Mouse (Mus musculus) lung, embryonic 15.5 days (tissue): ENCODE measurements around the gene Nebl. TPM values are rescaled to one million over a fixed set of nuclear protein-coding genes. Genes with fewer than 3 reads are reported as not detected.

Experiments
- ATAC-seq: fragments of 200-750 bp; cut with Nextera tagmentation; 2 replicates; pipeline ENCODE4 v1.8.0; 2017; ENCODE audit warnings: moderate number of reproducible peaks, borderline replicate concordance; ENCODE audit not compliant: low FRiP score, low TSS enrichment; ENCODE audit errors: extremely low read depth
- H3K27ac ChIP-seq: fragments of 300-500 bp; sonication (generic); 2 replicates; pipeline ENCODE4 v1.5.1; 2015; ENCODE audit warnings: moderate library complexity, mild to moderate bottlenecking, inconsistent platforms
- H3K27me3 ChIP-seq: fragments of 300-500 bp; sonication (generic); 2 replicates; pipeline ENCODE4 v1.6.1; 2015; ENCODE audit warnings: inconsistent platforms
- H3K36me3 ChIP-seq: fragments of 300-500 bp; sonication (generic); 2 replicates; pipeline ENCODE4 v1.6.1; 2015; ENCODE audit warnings: inconsistent platforms
- H3K4me1 ChIP-seq: fragments of 300-500 bp; sonication (generic); 2 replicates; pipeline ENCODE4 v1.6.1; 2015; ENCODE audit warnings: inconsistent platforms
- H3K4me2 ChIP-seq: fragments of 300-500 bp; sonication (generic); 2 replicates; pipeline ENCODE4 v1.6.1; 2015; ENCODE audit warnings: inconsistent platforms, mild to moderate bottlenecking, moderate library complexity
- H3K4me3 ChIP-seq: fragments of 300-500 bp; sonication (generic); 2 replicates; pipeline ENCODE4 v1.5.1; 2015; ENCODE audit warnings: mild to moderate bottlenecking, inconsistent platforms
- H3K9ac ChIP-seq: fragments of 300-500 bp; sonication (generic); 2 replicates; pipeline ENCODE4 v1.6.1; 2015; ENCODE audit warnings: inconsistent platforms
- H3K9me3 ChIP-seq: fragments of 300-500 bp; sonication (generic); 2 replicates; pipeline ENCODE4 v1.6.1; 2016; ENCODE audit warnings: inconsistent platforms
- WGBS: fragments of 180-500 bp; shearing (Covaris S2); methylation state at CpG from one replicate; pipeline ENCODE4 v1.1.7; 2015; 5-methylcytosine and 5-hydroxymethylcytosine counted together
- polyA plus RNA-seq: library from polyadenylated mRNA; unstranded; fragments of >200 nt; fragmentation: Nextera tagmentation; extraction: Ambion mirVana; gene quantifications from 2 replicates; pipeline ENCODE4 v1.2.1, GENCODE M21; 2015

Gene Nebl
- polyA plus RNA-seq = 38.1 and 44.9 TPM in 2 replicates

DNA sequence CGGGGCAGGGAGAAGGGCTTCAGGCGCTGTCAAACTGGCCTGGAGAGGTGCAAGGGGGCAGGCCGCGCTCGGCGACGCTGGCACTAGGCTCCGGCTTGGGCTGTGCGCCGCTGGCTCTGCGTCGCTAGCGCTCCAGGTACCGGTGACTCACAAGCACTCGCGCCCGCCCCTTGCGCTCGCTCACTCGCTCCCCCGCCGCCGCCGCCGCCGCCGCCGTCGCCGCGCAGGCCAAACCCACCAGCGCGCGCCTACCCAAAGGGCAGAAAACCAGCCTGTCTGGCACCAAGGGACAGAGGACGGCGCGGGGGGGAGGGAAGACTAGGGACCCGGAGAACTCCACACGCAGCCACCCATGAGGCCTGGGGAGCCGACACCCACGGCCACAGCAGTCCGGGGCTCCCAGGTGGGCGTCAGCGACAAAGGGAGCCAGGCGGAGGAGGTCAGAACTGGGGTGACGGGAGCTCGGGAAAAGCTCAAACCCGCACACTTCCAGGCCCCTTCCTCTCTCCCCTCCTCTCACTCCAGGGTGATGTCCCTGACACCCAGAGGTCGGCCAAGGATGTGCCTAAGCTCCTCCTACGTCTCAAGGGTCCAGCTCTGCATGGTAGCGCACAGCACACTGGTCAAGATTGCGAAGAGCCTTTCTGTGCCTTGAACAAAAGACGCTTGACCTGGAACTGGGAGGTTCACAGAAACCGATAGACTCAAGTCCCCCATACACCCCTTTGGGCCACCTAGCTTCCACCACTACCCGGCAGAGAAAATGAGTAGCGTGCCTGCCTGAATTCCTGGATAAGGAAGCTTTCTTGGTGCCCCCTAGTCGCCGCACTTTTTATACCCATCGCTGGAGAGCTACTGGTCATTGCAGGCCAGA lies at the start of gene Nebl:
Gene Nebl, minus strand, starts transcription at position 508 of the 874 bp plus-strand sequence.
- H3K4me3 ChIP-seq = peak within 1 kb of the TSS; percentile 63
- peaks cover 22% of the 10 kb centered on the region for H3K4me1 ChIP-seq
- under 1% methylated on average over 59 of the region's 59 CpGs for WGBS
- ATAC-seq = peak; percentile 79
- no peaks in the 10 kb centered on the region for H3K9me3 ChIP-seq
- no peaks in the 10 kb centered on the region for H3K36me3 ChIP-seq
- peak within 1 kb of the TSS; percentile 98 for H3K4me2 ChIP-seq
- H3K27me3 ChIP-seq = peaks cover 5% of the 10 kb centered on the region; the same call in 1 of the 2 replicates
- peak within 1 kb of the TSS; percentile 67 for H3K27ac ChIP-seq
- H3K9ac ChIP-seq = peak within 1 kb of the TSS; percentile 55

DNA sequence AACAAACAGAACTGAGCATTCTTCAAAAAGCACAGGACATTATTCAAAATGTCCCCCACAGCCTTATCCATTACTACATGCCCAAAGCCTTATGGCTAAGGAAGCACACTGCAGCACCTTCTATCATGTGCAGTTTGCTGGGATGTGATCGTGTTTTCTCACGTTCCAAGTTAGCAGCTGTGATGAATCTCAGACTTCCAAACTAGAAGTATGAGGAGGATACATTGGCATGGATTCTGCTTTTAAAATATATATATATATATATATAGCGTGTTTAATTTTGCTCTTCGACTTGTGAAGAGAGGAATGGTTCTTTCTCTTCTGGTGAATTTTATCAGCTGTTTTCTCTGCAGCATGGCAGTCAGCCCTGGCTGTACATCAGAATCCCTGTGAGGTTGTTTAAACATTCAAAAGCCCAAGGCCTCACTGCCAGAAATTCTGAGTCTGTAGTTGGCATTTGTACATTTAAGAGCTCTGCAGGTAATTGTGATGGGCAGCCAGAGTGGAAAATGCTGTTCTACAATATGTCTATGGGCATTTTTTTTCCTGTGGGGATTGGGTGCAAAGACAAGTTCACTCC lies 39.1 kb upstream of the Nebl start:
- Histone ChIP-seq H3K4me2 (no peak overlapping the region), H3K9ac (no peak overlapping the region), H3K27me3 (no peaks in the 10 kb centered on the region), H3K9me3 (no peaks in the 10 kb centered on the region), H3K27ac (no peak overlapping the region), H3K4me1 (no peaks in the 10 kb centered on the region), H3K36me3 (no peaks in the 10 kb centered on the region), H3K4me3 (no peak overlapping the region)
- ATAC-seq = no peak
- WGBS = 72% methylated on average over 4 of the region's 4 CpGs

DNA sequence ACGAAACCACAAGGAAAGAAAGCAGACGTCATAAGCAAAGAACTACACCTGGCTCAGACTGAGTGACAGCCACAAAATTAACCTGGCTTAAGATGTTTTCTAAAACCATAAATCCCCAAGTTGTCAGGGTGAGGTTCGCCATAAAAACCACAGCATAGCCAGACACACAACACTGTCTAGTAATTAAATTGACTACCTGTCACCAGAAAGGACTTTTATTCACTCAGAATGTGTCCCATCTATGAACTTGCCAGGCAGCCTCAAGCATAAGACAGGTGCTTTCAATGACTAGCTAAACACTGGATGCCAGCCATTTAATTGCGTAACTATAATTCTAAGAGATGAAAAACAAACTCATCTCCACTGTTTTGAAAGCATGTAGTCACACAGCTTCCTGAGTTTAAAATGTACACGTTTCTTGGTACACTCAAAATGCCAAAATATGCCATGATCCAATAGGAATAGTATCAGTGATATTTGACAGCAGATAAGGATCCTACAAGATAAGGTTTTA lies 38.0 kb upstream of the Nebl start:
- Histone ChIP-seq H3K9me3 (no peaks in the 10 kb centered on the region), H3K4me1 (no peaks in the 10 kb centered on the region), H3K9ac (no peak overlapping the region), H3K27me3 (no peaks in the 10 kb centered on the region), H3K27ac (no peak overlapping the region), H3K36me3 (no peaks in the 10 kb centered on the region), H3K4me2 (no peak overlapping the region), H3K4me3 (no peak overlapping the region)
- no peak for ATAC-seq
- WGBS = 64% methylated on average over 5 of the region's 5 CpGs

DNA sequence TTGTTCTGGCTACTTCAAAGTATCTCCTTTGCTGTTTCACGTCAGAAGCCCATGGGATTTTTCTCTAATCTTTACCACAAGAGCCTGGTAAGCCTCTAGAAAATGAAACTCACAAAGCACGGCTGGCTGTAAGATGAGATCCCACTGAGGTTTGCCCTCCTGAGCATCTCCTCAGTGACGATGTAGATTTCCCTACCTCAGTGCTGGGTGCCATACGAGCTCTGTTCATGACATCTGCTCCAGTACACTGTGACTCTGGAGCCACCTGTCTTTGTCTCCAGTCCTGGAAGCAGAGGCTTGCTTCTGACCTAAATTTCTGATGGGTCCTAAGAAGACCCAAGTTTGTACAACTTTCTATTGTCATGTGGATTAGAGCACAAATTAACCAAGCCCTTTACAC lies 25.0 kb upstream of the Nebl start:
- Histone ChIP-seq H3K9me3 (no peaks in the 10 kb centered on the region), H3K9ac (no peak overlapping the region), H3K4me1 (no peaks in the 10 kb centered on the region), H3K27ac (no peak overlapping the region), H3K4me3 (no peak overlapping the region), H3K4me2 (no peak overlapping the region), H3K36me3 (no peaks in the 10 kb centered on the region), H3K27me3 (no peaks in the 10 kb centered on the region)
- no peak for ATAC-seq
- 60% methylated on average over 4 of the region's 4 CpGs for WGBS

DNA sequence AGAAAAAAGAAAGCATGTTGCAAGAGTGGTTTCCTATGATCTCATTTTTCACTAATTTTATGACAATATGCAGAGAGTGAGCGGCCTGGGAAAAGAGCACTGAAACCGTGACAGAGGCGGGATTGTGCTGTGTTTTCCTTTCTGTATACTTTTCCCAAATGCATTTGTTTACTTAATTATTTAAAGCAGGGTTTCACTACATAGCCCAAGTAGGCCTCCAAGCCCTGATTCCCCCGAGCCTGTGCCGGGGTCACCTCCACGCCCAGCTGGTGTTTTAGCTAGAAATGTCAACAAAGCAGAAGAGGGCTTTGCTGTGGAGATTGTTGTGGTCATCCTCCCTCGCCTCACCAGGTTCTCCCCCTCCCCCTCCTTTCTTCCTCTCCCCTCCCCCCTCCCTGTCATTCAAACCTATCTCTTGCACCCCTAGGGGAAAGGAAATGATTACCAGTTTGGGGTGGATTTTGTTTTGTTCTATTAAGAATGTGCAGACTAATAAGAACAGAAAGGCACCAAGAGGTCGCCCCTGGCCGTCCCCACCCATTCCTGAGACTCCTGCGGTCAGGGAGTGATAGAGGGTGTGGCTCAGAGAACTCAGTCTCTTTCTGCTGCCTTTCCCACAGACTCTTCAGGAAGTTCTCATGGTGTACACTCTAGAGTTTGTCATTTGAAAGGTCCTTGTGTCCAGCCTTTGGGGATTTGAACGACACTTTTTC lies 10.9 kb upstream of the Nebl start:
- WGBS = 10% methylated on average over 11 of the region's 11 CpGs
- no peaks in the 10 kb centered on the region for H3K36me3 ChIP-seq
- no peaks in the 10 kb centered on the region for H3K9me3 ChIP-seq
- peak overlapping the region; percentile 35 for H3K4me3 ChIP-seq
- peaks cover 20% of the 10 kb centered on the region for H3K4me1 ChIP-seq
- no peaks in the 10 kb centered on the region for H3K27me3 ChIP-seq
- H3K9ac ChIP-seq = no peak overlapping the region
- peak overlapping the region; percentile 57 for H3K4me2 ChIP-seq
- ATAC-seq = peak; percentile 31; the same call in 1 of the 2 replicates
- H3K27ac ChIP-seq = no peak overlapping the region

DNA sequence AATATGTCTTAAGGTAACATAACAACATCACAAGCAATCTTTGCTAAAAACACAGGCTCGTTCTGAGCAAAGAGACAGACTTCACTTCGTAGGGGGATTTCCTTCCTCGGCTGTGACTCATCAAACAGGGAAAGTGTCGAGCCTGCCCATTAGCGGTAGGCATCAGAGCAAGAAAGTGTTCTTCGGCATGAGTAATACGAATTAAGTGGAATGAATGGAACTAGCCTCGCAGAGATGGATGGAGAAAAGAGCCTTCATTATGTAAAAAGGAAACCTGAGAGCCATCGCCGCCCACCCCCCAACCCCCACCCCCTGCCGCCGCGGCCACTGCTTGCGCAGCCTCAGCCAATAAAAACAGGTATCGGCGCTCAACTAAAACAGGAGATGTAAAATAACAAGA lies 10.3 kb upstream of the Nebl start:
- 1% methylated on average over 16 of the region's 16 CpGs for WGBS
- no peaks in the 10 kb centered on the region for H3K27me3 ChIP-seq
- peak overlapping the region; percentile 35 for H3K4me3 ChIP-seq
- ATAC-seq = no peak
- peak overlapping the region; percentile 57 for H3K4me2 ChIP-seq
- no peak overlapping the region for H3K9ac ChIP-seq
- peaks cover 20% of the 10 kb centered on the region for H3K4me1 ChIP-seq
- no peaks in the 10 kb centered on the region for H3K36me3 ChIP-seq
- no peak overlapping the region for H3K27ac ChIP-seq
- no peaks in the 10 kb centered on the region for H3K9me3 ChIP-seq

DNA sequence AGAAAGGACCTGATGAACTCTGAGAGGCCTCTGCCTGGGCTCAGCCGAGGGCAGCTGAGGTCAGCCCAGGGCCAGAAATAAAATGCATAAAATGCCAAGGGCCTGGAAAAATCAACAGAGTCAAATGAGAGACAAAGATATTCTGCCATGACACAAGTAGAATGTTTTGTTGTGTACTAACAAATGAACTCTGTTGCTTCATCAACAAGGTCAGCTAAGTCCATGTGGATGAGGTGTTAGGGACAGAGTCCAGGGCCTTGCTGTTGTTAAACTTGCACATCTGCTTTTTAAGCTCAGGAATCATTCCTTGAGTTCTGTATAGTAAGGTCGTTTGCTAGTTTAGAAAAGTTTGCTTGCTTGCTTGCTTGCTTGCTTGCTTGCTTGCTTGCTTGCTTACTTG lies 9.2 kb upstream of the Nebl start:
- no peak overlapping the region for H3K4me2 ChIP-seq
- 63% methylated on average over 2 of the region's 2 CpGs for WGBS
- peaks cover 20% of the 10 kb centered on the region for H3K4me1 ChIP-seq
- H3K27me3 ChIP-seq = no peaks in the 10 kb centered on the region
- no peaks in the 10 kb centered on the region for H3K36me3 ChIP-seq
- no peak overlapping the region for H3K4me3 ChIP-seq
- no peak overlapping the region for H3K9ac ChIP-seq
- H3K27ac ChIP-seq = 0 out of 2 replicates have a peak overlapping the region, but pooled peaks have one; percentile 16
- peak; percentile 36; the same call in 1 of the 2 replicates for ATAC-seq
- H3K9me3 ChIP-seq = no peaks in the 10 kb centered on the region

DNA sequence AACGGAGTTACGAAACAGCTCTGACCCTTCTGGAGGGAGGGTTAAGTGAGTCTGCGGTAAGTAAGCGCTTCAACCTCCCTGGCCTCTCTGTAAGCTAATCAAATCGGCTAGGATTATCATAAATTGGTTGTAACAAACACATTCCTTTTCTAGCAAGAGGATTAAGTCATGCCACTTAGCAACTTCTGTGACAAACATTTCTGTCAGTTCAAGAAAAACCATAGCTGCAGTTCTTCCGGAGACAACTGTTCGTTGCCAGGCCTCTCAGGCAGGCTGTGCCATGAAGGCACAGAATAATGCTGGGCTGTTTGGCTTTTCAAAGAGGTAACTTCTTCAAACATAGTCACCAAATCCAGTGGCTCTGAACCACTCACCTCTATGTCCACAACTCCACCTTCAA lies 946 bp upstream of the Nebl start:
- Histone ChIP-seq H3K4me3 (no peak overlapping the region), H3K27ac (no peak overlapping the region), H3K9ac (no peak overlapping the region), H3K36me3 (no peaks in the 10 kb centered on the region), H3K27me3 (peaks cover 5% of the 10 kb centered on the region; the same call in 1 of the 2 replicates), H3K9me3 (no peaks in the 10 kb centered on the region), H3K4me2 (peak overlapping the region; percentile 98), H3K4me1 (peaks cover 22% of the 10 kb centered on the region)
- 45% methylated on average over 7 of the region's 7 CpGs for WGBS
- no peak for ATAC-seq

DNA sequence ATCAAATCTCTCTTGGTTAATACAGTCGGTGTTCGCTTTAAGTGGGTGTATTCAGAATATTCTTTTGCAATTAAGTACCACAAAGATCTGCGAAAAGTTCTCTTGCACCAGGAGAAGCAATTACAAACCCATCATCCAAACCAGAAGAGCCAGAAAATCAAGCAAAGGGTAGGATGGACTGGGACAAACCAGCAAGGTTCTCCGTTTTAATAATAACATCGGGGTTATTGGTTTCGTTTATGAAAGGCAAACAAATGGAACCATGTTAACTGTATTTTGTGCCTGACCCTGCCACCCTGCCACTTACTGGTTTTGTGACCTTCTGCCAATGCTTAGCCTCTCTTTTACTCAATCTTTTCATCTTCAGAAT lies 552 bp upstream of the Nebl start:
- Histone ChIP-seq H3K9me3 (no peaks in the 10 kb centered on the region), H3K9ac (no peak overlapping the region), H3K36me3 (no peaks in the 10 kb centered on the region), H3K27ac (peak overlapping the region; percentile 67), H3K4me3 (peak overlapping the region; percentile 63; the same call in 1 of the 2 replicates), H3K27me3 (peaks cover 5% of the 10 kb centered on the region; the same call in 1 of the 2 replicates), H3K4me2 (peak overlapping the region; percentile 98), H3K4me1 (peaks cover 22% of the 10 kb centered on the region)
- WGBS = 17% methylated on average over 6 of the region's 6 CpGs
- ATAC-seq = no peak

DNA sequence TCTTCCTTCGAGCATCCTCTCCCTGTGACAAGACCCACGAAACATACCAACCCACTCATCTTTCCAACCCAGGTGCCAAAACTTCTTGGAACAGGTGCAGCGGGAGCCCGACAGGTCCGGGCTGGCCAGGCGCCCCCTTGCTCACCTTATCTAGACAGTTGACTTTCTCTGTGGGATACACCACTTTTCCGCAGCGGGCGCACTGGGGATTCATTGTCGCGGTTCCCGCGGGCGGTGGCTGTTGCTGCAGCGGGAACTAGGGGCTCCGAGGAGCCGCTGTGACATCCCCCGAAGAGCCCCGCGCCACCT lies 662 bp downstream of the Nebl start:
- H3K4me1 ChIP-seq = peaks cover 22% of the 10 kb centered on the region
- H3K9me3 ChIP-seq = no peaks in the 10 kb centered on the region
- H3K27ac ChIP-seq = peak overlapping the region; percentile 67
- no peak; the same call in 1 of the 2 replicates for ATAC-seq
- peak overlapping the region; percentile 98 for H3K4me2 ChIP-seq
- H3K36me3 ChIP-seq = no peaks in the 10 kb centered on the region
- H3K27me3 ChIP-seq = peaks cover 5% of the 10 kb centered on the region; the same call in 1 of the 2 replicates
- H3K4me3 ChIP-seq = peak overlapping the region; percentile 63
- H3K9ac ChIP-seq = peak overlapping the region; percentile 55
- WGBS = under 1% methylated on average over 20 of the region's 20 CpGs

DNA sequence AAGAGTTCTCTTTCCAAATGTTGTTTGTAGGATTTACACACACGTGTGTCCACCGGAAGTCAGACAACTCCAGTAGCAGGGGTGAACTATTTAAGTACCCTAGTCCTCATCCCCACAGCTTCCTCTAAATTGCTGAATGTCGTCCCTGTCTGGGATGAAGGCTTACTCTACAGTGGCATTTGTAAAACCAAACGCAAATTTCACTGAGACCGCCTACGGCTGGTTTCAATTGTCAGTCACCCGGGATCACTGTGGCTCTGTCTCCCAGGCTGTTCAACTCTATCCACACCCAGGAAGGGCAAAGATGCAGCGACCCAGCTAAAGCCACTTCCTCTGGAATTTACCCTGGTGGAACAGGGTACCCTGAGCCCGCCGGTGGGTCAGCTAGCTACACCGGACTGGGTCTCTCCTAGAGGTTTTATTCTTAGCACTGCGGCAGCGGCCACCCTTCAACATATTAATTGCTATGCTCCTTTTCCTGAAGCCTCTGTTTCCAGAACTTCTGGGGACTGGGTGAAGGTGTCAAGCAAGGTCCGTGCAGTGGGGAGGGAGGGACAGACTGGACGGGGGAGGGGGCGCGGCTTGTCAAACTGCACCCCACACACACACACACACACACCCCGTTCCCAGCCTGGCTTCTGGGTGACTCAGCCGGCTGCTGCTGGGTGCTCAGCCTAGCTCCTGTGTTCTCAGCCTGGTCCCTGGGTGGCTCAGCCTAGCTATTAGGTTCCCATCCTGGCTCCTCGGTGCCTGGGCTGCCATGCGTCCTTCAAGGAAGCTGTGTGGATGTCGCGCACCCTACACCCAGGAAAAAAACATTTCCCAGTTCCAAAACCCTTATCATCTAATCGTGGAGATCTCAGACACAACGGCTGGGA lies 1.3 kb downstream of the Nebl start:
- Histone ChIP-seq H3K9ac (peak overlapping the region; percentile 55), H3K27me3 (peaks cover 5% of the 10 kb centered on the region; the same call in 1 of the 2 replicates), H3K36me3 (no peaks in the 10 kb centered on the region), H3K27ac (peak overlapping the region; percentile 67), H3K9me3 (no peaks in the 10 kb centered on the region), H3K4me1 (peaks cover 22% of the 10 kb centered on the region), H3K4me3 (peak overlapping the region; percentile 63), H3K4me2 (peak overlapping the region; percentile 98)
- WGBS = 3% methylated on average over 24 of the region's 25 CpGs
- peak; percentile 64 for ATAC-seq
